In the genomic region with DNA sequence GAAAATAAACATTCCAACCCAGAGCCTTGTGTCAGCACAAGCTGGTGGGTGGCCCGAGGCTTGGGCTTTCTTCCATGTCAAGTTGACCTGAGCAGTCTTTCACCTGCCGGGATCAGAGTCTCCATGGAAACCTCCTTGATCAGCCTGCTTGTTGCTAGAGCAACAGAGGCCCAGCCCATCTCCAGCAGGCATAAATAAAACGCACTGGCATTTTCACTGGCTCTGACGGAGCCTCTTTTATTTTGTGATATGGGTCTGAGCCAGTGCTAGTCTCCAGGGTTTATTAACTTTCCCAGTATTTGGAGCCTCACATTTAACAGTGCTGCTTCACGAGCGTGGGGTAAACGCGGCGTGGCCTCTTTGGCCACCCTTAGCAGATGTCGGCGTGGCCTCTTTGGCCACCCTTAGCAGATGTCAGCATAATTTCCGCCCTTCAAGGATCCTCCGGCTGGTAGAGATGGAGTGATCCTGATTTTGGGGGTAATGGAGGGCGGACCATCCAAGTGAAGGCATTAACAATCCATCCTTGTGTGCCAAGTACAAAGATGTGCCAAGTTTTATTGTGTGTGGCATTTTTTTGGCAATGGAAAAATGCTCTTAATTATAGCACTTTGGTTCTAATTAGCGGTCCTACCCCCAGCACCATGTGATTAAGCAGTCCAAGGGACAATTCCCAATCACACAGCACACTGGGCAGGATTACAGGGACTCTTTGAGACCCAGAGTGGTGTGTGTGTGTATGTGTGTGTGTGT, we compare ENCODE assay signal across 8 mouse cellular contexts. TPM values are rescaled to one million over a fixed set of nuclear protein-coding genes. Genes with fewer than 3 reads are reported as not detected.
DNase-seq lines count a peak whose midpoint lies in the region; ATAC-seq lines count a peak whose summit lies in the region.

No protein-coding gene starts in this region.

- no peak overlapping the region; the same call in 1 of the 2 replicates for H3K4me3 ChIP-seq in forebrain, embryonic 11.5 days (ENCODE audit: low read depth, low read length)
- no peak overlapping the region for H3K4me3 ChIP-seq in neural tube, embryonic 15.5 days (replicated peaks)

- no peaks in the 10 kb centered on the region for H3K27me3 ChIP-seq in forebrain, embryonic 11.5 days (ENCODE audit: control insufficient read depth, insufficient read depth, low read length)
- H3K27me3 ChIP-seq in neural tube, embryonic 15.5 days (replicated peaks) = 0 out of 2 replicates have a peak, but pooled peaks cover 3% of the 10 kb centered on the region

- H3K9me3 ChIP-seq in forebrain, embryonic 11.5 days (ENCODE audit: control insufficient read depth, low read length) = no peaks in the 10 kb centered on the region
- H3K9me3 ChIP-seq in neural tube, embryonic 15.5 days (replicated peaks) = no peaks in the 10 kb centered on the region

- peaks cover 20% of the 10 kb centered on the region for H3K4me1 ChIP-seq in forebrain, embryonic 11.5 days (replicated peaks; ENCODE audit: control insufficient read depth, insufficient read depth, low read length)
- H3K4me1 ChIP-seq in neural tube, embryonic 15.5 days = peaks cover 44% of the 10 kb centered on the region

- H3K27ac ChIP-seq in forebrain, embryonic 11.5 days (ENCODE audit: low read depth, low read length) = peak overlapping the region; percentile 94
- peak overlapping the region; percentile 83 for H3K27ac ChIP-seq in neural tube, embryonic 15.5 days (replicated peaks)

- H3K4me2 ChIP-seq in forebrain, embryonic 11.5 days (ENCODE audit: low read depth, low read length, severe bottlenecking) = peak overlapping the region; percentile 43; the same call in 1 of the 2 replicates
- peak overlapping the region; percentile 40 for H3K4me2 ChIP-seq in neural tube, embryonic 15.5 days

- peak; percentile 88 for ATAC-seq in forebrain, embryonic 11.5 days (replicated peaks; ENCODE audit: low FRiP score)
- ATAC-seq in neural tube, embryonic 15.5 days (ENCODE audit: low FRiP score) = peak; percentile 87

- DNase-seq in MN1 (ENCODE audit: low spot score) = peak; percentile 67
- DNase-seq in brain, embryonic 18.5 days (ENCODE audit: low read depth, low spot score) = peak; percentile 80
- peak; percentile 83 for DNase-seq in forebrain, embryonic 11.5 days (ENCODE audit: low spot score)
- DNase-seq in kidney, adult 8-10 months = peak; percentile 72 to 91
- DNase-seq in left cerebral cortex, postnatal 36 days (ENCODE audit: low spot score in 2 of 2) = peak; percentile 70 to 75
- peak; percentile 36 for DNase-seq in yolk sac, embryonic 10.5 days (ENCODE audit: low spot score)
- DNase-seq in thymus, postnatal 0 days (ENCODE audit: low spot score) = no peak

- intact Hi-C loops in left cerebral cortex, postnatal 36 days (cut with DNase I) = loop anchor here (2.0 kb wide), 2 partner anchors 44 to 50 kb away; no protein-coding TSS in a partner anchor

- no peaks in the 10 kb centered on the region for H3K36me3 ChIP-seq in forebrain, embryonic 11.5 days (ENCODE audit: control insufficient read depth, insufficient read depth, low read length)
- no peaks in the 10 kb centered on the region for H3K36me3 ChIP-seq in neural tube, embryonic 15.5 days

- 0 out of 2 replicates have a peak overlapping the region, but pooled peaks have one; percentile 12 for H3K9ac ChIP-seq in forebrain, embryonic 11.5 days (ENCODE audit: low read length)
- no peak overlapping the region for H3K9ac ChIP-seq in neural tube, embryonic 15.5 days (replicated peaks)

- WGBS in forebrain, embryonic 11.5 days = 28% methylated on average over 15 of the region's 15 CpGs
- WGBS in neural tube, embryonic 15.5 days = 12% methylated on average over 15 of the region's 15 CpGs

RNA-seq across cellular contexts. Expression of gene Pdcd4, which starts 39.2 kb away (rescaled TPM):
- polyA plus RNA-seq in forebrain, embryonic 11.5 days (2014; fragmentation: Nextera tagmentation; extraction: Ambion mirVana) = 84.0 and 90.6 TPM in 2 replicates
- 100 to 1,000 TPM in 1 of 2 experiments, 10 to 100 TPM in 1; 98.6 to 113 TPM for total RNA-seq in left cerebral cortex, postnatal 36 days (2021)
- polyA plus RNA-seq in neural tube, embryonic 15.5 days (2015; fragmentation: Nextera tagmentation; extraction: Ambion mirVana) = 60.3 and 69.1 TPM in 2 replicates
- 156 and 182 TPM in 2 replicates for polyA plus RNA-seq in thymus, postnatal 0 days (2015; fragmentation: Nextera tagmentation; extraction: Ambion mirVana)
